Mouse (Mus musculus) mature B cell (primary cell): Measurements from ENCODE around the gene Ckap4.

Source experiments
- in situ Hi-C: fragments of 300-500 bp; cut with MboI; formaldehyde crosslinking; loops from 2 replicates; pipeline ENCODE4 v1.14.3; 2019

The Ckap4 gene

GRCm38 (mm10) chr10:84533912-84534671, at the start of gene Ckap4:
Gene Ckap4, minus strand, starts transcription at chr10:84534062.
- in situ Hi-C loops, result no loop called here

- in situ Hi-C loops, result no loop called here
These were observed 48.4 kb upstream of the Ckap4 start for GRCm38 (mm10) chr10:84582236-84582635.

GRCm38 (mm10) chr10:84581191-84581590, 47.3 kb upstream of the Ckap4 start:
- in situ Hi-C loops, result no loop called here

- in situ Hi-C loops, result no loop called here
These were observed 45.7 kb upstream of the Ckap4 start for GRCm38 (mm10) chr10:84579527-84579926.

DNA sequence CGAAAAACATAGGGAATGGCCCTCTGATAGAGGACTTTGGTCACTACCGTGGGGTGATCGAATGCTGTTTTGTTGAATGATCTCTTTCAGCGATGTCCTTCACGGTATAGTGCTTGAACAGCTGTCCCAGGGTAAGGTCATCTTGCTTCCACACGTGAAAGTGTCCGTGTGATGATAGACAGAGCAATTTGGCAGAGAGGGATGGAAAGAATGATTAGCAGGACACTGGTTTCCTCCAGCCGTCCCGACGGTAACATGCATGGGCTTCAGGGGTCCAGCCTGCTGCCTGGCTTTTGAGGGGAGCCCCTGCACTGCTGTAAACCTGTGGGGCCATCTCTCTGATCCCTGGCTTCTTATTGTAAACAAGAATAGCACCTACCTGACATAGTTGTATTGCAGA, 44.9 kb upstream of the Ckap4 start:
- in situ Hi-C loops, result no loop called here

GRCm38 (mm10) chr10:84577071-84577727, 43.3 kb upstream of the Ckap4 start:
- in situ Hi-C loops, result no loop called here

- in situ Hi-C loops, result no loop called here
These were observed 42.7 kb upstream of the Ckap4 start, which contains the start of gene Tcp11l2 for GRCm38 (mm10) chr10:84576395-84577070. Gene Tcp11l2, plus strand, starts transcription at chr10:84576626.

GRCm38 (mm10) chr10:84576029-84576394, 42.1 kb upstream of the Ckap4 start:
- in situ Hi-C loops, result no loop called here

DNA sequence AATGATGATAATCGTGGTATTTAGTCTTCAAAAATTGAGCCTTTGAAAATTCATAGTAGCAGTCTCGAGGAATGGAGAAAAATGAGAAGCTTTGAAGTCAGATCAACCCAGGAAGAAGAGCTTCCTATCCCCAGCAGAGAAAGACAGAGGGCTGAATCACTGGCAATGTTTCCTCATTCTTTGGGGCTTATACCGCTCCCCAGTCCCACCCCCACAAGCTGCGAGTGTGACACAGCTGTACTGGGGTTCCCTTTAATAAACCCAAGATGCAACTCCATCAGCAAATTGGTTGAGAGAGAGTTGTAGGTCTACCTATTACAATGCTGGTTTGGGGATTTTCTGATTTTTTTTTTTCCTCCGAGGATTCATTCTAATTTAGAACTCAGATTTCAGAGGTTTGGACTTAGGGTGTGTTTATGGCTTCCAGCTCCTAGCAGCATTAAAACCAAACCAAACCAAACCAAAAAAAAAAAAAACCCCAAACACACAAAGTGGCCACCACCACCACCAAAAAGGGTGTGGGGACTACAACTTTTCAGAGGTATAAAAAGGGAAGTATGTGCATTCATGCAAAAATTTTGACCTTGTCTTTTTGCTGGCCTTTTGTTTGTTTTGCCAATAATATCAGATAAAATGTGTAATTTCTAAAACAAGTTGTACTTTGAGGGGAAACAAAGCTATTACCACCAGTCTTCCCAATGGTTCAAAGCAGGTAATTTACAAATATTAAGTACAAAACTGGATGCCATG, 40.0 kb upstream of the Ckap4 start:
- in situ Hi-C loops, result no loop called here

GRCm38 (mm10) chr10:84571052-84571639, 37.3 kb upstream of the Ckap4 start:
- in situ Hi-C loops, result no loop called here

- in situ Hi-C loops, result no loop called here
These were observed 30.6 kb upstream of the Ckap4 start for GRCm38 (mm10) chr10:84564427-84564826.

DNA sequence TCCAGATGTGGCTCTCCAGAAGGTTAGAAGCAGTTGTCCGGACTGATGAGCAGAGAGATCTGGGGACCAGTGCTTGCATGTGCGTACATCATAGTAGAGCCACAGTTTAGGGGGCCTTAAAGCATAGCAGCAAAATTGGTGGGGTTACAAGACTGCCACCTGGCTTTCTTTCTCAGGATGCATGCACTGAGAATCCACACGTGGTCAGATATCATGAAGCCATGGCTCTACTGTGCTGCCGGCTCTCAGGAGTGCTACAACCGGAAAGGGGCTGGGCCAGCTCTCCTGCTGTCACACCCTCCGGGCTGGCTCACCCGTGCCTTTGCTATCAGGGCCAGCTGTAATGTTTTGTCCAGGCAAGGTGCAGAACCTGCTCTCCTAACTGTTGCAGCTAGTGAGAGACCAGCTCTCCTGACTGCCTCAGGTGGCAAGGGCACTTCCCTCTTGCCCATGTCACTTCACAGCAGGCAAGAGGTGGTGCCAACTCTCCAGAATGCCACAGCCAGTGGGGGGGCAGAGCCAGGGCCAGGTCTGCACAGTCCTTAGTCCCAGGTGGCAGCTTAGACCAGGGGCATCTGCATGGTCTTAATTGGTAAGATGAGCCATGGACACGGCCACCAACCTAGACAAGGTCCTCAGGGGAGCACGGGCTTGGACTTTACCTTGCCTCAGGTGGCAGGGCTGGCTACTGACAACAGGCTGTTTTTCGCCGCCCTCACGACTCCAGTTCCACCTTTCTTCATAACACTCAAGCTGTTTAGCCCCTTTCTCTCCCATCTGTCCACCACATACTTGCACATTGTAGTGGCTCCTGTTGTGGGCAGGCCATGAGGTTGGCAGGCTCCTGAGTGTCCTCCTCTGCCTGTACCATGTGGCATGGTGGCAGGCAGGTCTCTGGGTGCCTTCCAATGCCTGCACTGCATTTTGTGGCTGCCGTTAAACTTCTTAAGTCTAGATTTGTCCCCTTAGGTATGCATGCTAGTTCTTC, 29.0 kb upstream of the Ckap4 start:
- in situ Hi-C loops, result no loop called here

GRCm38 (mm10) chr10:84562121-84562520, 28.3 kb upstream of the Ckap4 start:
- in situ Hi-C loops, result no loop called here

- in situ Hi-C loops, result no loop called here
These were observed 26.1 kb upstream of the Ckap4 start for GRCm38 (mm10) chr10:84559986-84560385.

DNA sequence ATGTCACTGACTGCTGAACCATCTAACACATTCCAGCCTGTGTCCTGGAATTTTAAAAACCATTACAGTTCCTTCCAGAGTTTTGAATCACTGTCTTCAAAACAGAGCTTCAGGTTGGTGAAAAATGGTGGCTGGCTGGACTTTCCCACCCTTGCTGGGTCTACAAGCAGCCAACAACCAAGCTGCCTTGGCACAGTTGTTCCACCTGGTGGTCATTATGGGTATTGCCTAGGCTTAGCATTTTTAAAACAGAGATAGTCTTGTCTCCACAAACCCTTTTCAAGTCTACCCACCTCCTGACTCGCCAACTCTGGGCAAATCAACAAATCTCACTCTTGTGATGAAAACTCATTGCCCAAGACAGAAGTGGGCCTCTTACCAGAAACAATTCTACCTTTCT, 24.6 kb upstream of the Ckap4 start:
- in situ Hi-C loops, result no loop called here

DNA sequence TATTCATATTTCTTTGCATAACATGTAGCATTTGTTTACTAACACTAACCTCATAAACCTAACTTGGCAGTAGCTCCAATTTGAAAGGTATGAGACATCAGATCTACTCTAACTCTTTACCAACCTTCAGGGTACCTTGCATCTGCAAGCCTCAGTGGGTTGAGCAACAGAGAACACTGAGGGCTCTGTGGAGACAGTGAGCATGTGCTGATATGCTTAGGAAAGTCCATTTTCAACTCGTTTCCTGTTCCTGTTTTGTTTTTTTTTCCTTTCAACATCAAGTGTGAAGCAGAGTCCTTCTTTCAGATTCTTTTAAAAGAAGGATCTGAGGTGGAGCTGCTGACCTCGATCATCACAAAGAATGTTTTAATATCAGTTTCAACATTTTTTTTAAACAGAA, 22.3 kb upstream of the Ckap4 start:
- in situ Hi-C loops, result no loop called here

- in situ Hi-C loops, result no loop called here
These were observed 20.6 kb upstream of the Ckap4 start for GRCm38 (mm10) chr10:84554291-84555009.

DNA sequence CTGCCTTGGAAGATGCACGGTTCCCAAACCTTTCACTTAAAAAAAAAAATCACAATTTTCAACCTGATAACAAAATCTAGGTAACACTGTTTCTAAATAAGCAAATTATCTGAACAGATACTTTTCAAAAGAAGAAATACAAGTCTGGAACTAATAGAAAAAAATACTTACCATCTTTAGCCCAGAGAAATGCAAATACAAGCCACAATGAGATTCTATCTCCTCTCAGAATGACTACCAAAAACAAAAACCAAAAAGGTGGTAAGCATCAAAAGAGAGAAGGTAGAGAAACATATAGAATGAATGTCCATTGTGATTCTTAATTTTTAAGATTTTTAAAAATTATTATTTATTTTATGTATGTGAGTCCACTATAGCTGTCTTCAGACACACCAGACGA, 18.6 kb upstream of the Ckap4 start:
- in situ Hi-C loops, result no loop called here

DNA sequence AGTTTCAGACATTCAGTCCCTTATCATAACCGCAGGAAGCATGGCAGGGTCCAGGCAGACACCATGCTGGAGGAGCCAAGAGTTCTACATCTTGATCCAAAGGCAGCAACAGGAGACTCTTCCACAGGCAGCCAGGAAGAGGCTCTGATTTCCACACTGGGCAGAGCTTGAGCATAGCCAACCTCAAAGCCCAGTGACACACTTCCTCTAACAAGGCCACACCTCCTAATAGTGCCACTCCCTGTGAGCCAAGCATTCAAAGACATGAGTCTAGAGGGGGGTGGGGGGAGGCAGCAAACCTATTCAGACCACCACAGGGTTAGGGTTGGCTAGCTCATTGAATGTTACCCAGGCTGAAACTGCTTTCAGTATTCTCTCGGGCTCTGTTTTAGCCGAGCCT, 18.0 kb upstream of the Ckap4 start:
- in situ Hi-C loops, result no loop called here

- in situ Hi-C loops, result no loop called here
These were observed 16.0 kb upstream of the Ckap4 start for GRCm38 (mm10) chr10:84549920-84550293.
